ENCODE assay signal across 8 mouse cellular contexts in genomic region chr4:111720662-111721003, GRCm38 (mm10). TPM values are rescaled to one million over a fixed set of nuclear protein-coding genes. Genes with fewer than 3 reads are reported as not detected.
DNase-seq lines count a peak whose midpoint lies in the region; ATAC-seq and TF ChIP-seq lines count a peak whose summit lies in the region.

No protein-coding gene starts in this region.

- TF ChIP-seq EP300 in CH12.LX (IDR thresholded peaks at IDR 0.05; ENCODE audit: low read length): no peak
- no peak for TF ChIP-seq EP300 in heart, postnatal 0 days (IDR thresholded peaks at IDR 0.05; ENCODE audit: low read depth)

- 20% methylated on average over 2 of the region's 2 CpGs for WGBS in heart, postnatal 0 days

- peak overlapping the region; percentile 60; the same call in 1 of the 2 replicates for H3K9ac ChIP-seq in CH12.LX (ENCODE audit: insufficient read depth, low read depth)
- H3K9ac ChIP-seq in heart, postnatal 0 days (replicated peaks; ENCODE audit: low read depth, low read length): peak overlapping the region; percentile 84

- H3K4me1 ChIP-seq in erythroblast, embryonic 14.5 days (ENCODE audit: control insufficient read depth): peaks cover 13% of the 10 kb centered on the region
- H3K4me1 ChIP-seq in CH12.LX (ENCODE audit: control insufficient read depth in 1 of 2, insufficient read depth in 2 of 2): peaks cover 0 to 14% of the 10 kb centered on the region in 2 experiments; a peak in 2 of 4 replicates
- H3K4me1 ChIP-seq in heart, postnatal 0 days (ENCODE audit: control insufficient read depth, insufficient read depth): peaks cover 10% of the 10 kb centered on the region; the same call in 1 of the 2 replicates

- in situ Hi-C loops in CH12.LX (cut with MboI; ENCODE audit: low pct_ligation_motif_present, low pct_unique_long_range_greater_than_20kb, low sequenced_read_pairs): no loop called here

- TF ChIP-seq RAD21 in CH12.LX (IDR thresholded peaks at IDR 0.05; ENCODE audit: low read depth, low read length): no peak

- no peaks in the 10 kb centered on the region for H3K79me2 ChIP-seq in CH12.LX (replicated peaks; ENCODE audit: control insufficient read depth, extremely low read depth, insufficient read depth, poor library complexity, severe bottlenecking)

- H3K4me2 ChIP-seq in CH12.LX (ENCODE audit: insufficient read depth, low read depth, poor library complexity, severe bottlenecking): peak overlapping the region; percentile 79
- peak overlapping the region; percentile 84 for H3K4me2 ChIP-seq in heart, postnatal 0 days (ENCODE audit: low read depth, low read length)

- H3K27ac ChIP-seq in CH12.LX (ENCODE audit: insufficient read depth, low read depth): no peak overlapping the region
- peak overlapping the region; percentile 95 for H3K27ac ChIP-seq in heart, postnatal 0 days (ENCODE audit: low read depth)

- dilution Hi-C loops in CH12.LX (cut with MboI; ENCODE audit: extremely low pct_ligation_motif_present, extremely low pct_unique_long_range_greater_than_20kb, low sequenced_read_pairs): no loop called here

- peak overlapping the region; percentile 73 for H3K4me3 ChIP-seq in erythroblast, embryonic 14.5 days (replicated peaks)
- H3K4me3 ChIP-seq in CH12.LX (replicated peaks in 1 of 3; ENCODE audit: low read depth in 2 of 3, low read length in 2 of 3, poor library complexity in 1 of 3): peak overlapping the region; percentile 80 to 95 (median 88)
- H3K4me3 ChIP-seq in heart, postnatal 0 days (ENCODE audit: low read depth, low read length): peak overlapping the region; percentile 98

- no peak for DNase-seq in CH12.LX (ENCODE audit: extremely low read depth)
- no peak for DNase-seq in heart, postnatal 0 days (ENCODE audit: low spot score)
- DNase-seq in lung, postnatal 14 days: peak; percentile 4
- no peak for DNase-seq in frontal cortex, postnatal 10 days (ENCODE audit: low spot score in 2 of 2)
- DNase-seq in cerebellum, postnatal 14 days: no peak

- TF ChIP-seq POLR2A in CH12.LX (IDR thresholded peaks at IDR 0.05; ENCODE audit: low read depth, low read length): no peak

- H3K27me3 ChIP-seq in erythroblast, embryonic 14.5 days (ENCODE audit: control insufficient read depth): no peaks in the 10 kb centered on the region; the same call in 1 of the 2 replicates
- H3K27me3 ChIP-seq in CH12.LX (replicated peaks): no peaks in the 10 kb centered on the region
- H3K27me3 ChIP-seq in heart, postnatal 0 days (ENCODE audit: control insufficient read depth, insufficient read depth, low read length): no peaks in the 10 kb centered on the region

- H3K9me3 ChIP-seq in erythroblast, embryonic 14.5 days (ENCODE audit: control insufficient read depth, low read length): no peaks in the 10 kb centered on the region
- no peaks in the 10 kb centered on the region for H3K9me3 ChIP-seq in CH12.LX (replicated peaks; ENCODE audit: low read length)
- no peaks in the 10 kb centered on the region for H3K9me3 ChIP-seq in heart, postnatal 0 days (replicated peaks; ENCODE audit: control insufficient read depth, low read length)

- no peak for TF ChIP-seq CTCF in CH12.LX (conservative IDR thresholded peaks at IDR 0.05 in 1 of 2, IDR thresholded peaks at IDR 0.05 in 1 of 2; ENCODE audit: low read depth in 2 of 2, low read length in 2 of 2)
- TF ChIP-seq CTCF in heart, postnatal 0 days (IDR thresholded peaks at IDR 0.05; ENCODE audit: low read depth): no peak

- no peak for ATAC-seq in erythroblast, adult 5-6 weeks (replicated peaks; ENCODE audit: low FRiP score, poor library complexity, severe bottlenecking)
- no peak for ATAC-seq in heart, postnatal 0 days (ENCODE audit: insufficient read depth, low read depth)
- ATAC-seq in activated CD4-positive, CD25-positive, alpha-beta regulatory T cell, adult 4 months: no peak

- H3K36me3 ChIP-seq in erythroblast, embryonic 14.5 days (ENCODE audit: control insufficient read depth): no peaks in the 10 kb centered on the region
- peaks cover 0 to 5% of the 10 kb centered on the region in 2 experiments for H3K36me3 ChIP-seq in CH12.LX (replicated peaks in 1 of 2; ENCODE audit: control insufficient read depth in 1 of 2, insufficient read depth in 1 of 2, low read length in 1 of 2)
- 0 out of 2 replicates have a peak, but pooled peaks cover 5% of the 10 kb centered on the region for H3K36me3 ChIP-seq in heart, postnatal 0 days (replicated peaks; ENCODE audit: control insufficient read depth, insufficient read depth, low read length)

TF ChIP-seq in CH12.LX, 34 proteins besides CTCF, POLR2A, EP300 and RAD21:
- TF ChIP-seq NRF1 (IDR thresholded peaks at IDR 0.05; ENCODE audit: low read depth, low read length): no peak
- no peak for TF ChIP-seq ELF1 (IDR thresholded peaks at IDR 0.05; ENCODE audit: low read depth, low read length)
- TF ChIP-seq MYC (IDR thresholded peaks at IDR 0.05; ENCODE audit: low read depth, low read length): no peak
- TF ChIP-seq ZC3H11A (IDR thresholded peaks at IDR 0.05; ENCODE audit: low read depth, low read length): no peak
- no peak for TF ChIP-seq CHD2 (IDR thresholded peaks at IDR 0.05; ENCODE audit: low read length)
- no peak for TF ChIP-seq SIN3A (IDR thresholded peaks at IDR 0.05; ENCODE audit: low read length)
- TF ChIP-seq MAFK (IDR thresholded peaks at IDR 0.05; ENCODE audit: insufficient replicate concordance, low read length): no peak
- TF ChIP-seq NELFE (IDR thresholded peaks at IDR 0.05; ENCODE audit: low read depth, low read length): no peak
- TF ChIP-seq E2F4 (IDR thresholded peaks at IDR 0.05; ENCODE audit: insufficient replicate concordance, low read depth, low read length): no peak
- TF ChIP-seq ETS1 (conservative IDR thresholded peaks at IDR 0.05; ENCODE audit: low read depth, low read length): no peak
- no peak for TF ChIP-seq JUND (conservative IDR thresholded peaks at IDR 0.05; ENCODE audit: low read depth, low read length)
- TF ChIP-seq PAX5 (IDR thresholded peaks at IDR 0.05; ENCODE audit: low read length): no peak
- no peak for TF ChIP-seq ZKSCAN1 (IDR thresholded peaks at IDR 0.05; ENCODE audit: borderline replicate concordance, low read depth, low read length)
- TF ChIP-seq TCF12 (IDR thresholded peaks at IDR 0.05; ENCODE audit: low read depth, low read length): no peak
- TF ChIP-seq KAT2A (IDR thresholded peaks at IDR 0.05; ENCODE audit: insufficient replicate concordance, low read length): no peak
- no peak for TF ChIP-seq MAX (IDR thresholded peaks at IDR 0.05; ENCODE audit: low read length)
- no peak for TF ChIP-seq MEF2A (IDR thresholded peaks at IDR 0.05; ENCODE audit: borderline replicate concordance, low read depth, low read length)

RNA-seq across cellular contexts. Expression of gene Spata6, which starts 0.8 kb away (rescaled TPM):
- polyA plus RNA-seq in erythroblast, embryonic 14.5 days (2012): 0.35 TPM in 1 of 2 replicates, not detected in the other
- total RNA-seq in erythroblast, adult 5-6 weeks (2015; ENCODE audit: low replicate concordance): 1.9 and 4.0 TPM in 2 replicates
- 1.9 and 3.1 TPM in 2 replicates for total RNA-seq in erythroblast, adult 5-6 weeks (2017; ENCODE audit: low replicate concordance)
- total RNA-seq in CH12.LX (2012; rRNA removed) (3.1 and 4.2 TPM in 2 replicates), CH12.LX (2014; rRNA removed) (11.4 and 12.9 TPM in 2 replicates)
- 7.9 and 11.1 TPM in 2 replicates for polyA plus RNA-seq in CH12.LX (2012; ENCODE audit: insufficient read length, low read depth)
- 16.2 and 96.1 TPM in 2 replicates for total RNA-seq in heart, postnatal 0 days (2014; rRNA removed; ENCODE audit: low replicate concordance)
- polyA plus RNA-seq in heart, postnatal 0 days (2015; fragmentation: Nextera tagmentation; extraction: Ambion mirVana): 13.6 and 14.3 TPM in 2 replicates
- polyA plus RNA-seq in activated CD4-positive, CD25-positive, alpha-beta regulatory T cell, adult 4 months (2017; shearing (Covaris generic)): 10 to 100 TPM; 20.1 to 25.5 TPM
